Mouse (Mus musculus): ENCODE measurements around the gene B4galt7. TPM values are rescaled to one million over a fixed set of nuclear protein-coding genes. Genes with fewer than 3 reads are reported as not detected.
"Not testable (repeated sequence)": the region's sequence is repeated elsewhere in the genome, so short reads cannot be mapped to it uniquely, and the experiment has no call there.

B4galt7 gene
- total and polyA plus RNA-seq, 2 experiments from 2014 or later = 15.7 to 37.6 TPM

- 0 out of 2 replicates have a peak, but pooled peaks cover 4% of the 10 kb centered on the region for H3K9me3 ChIP-seq (replicated peaks; ENCODE audit: control insufficient read depth, low read length)
- no peak overlapping the region for H3K4me3 ChIP-seq (ENCODE audit: low read depth, low read length)
- WGBS = 84% methylated on average over 2 of the region's 2 CpGs
- H3K9ac ChIP-seq (replicated peaks; ENCODE audit: low read depth, low read length) = no peak overlapping the region
- peaks cover 12% of the 10 kb centered on the region for H3K4me1 ChIP-seq (ENCODE audit: control insufficient read depth, insufficient read depth)
- no peak for ATAC-seq (ENCODE audit: insufficient read depth, low read depth)
- no peaks in the 10 kb centered on the region for H3K36me3 ChIP-seq (replicated peaks; ENCODE audit: control insufficient read depth, insufficient read depth, low read length)
- H3K27me3 ChIP-seq (ENCODE audit: control insufficient read depth, insufficient read depth, low read length) = no peaks in the 10 kb centered on the region
- no peak for DNase-seq (ENCODE audit: low spot score)
- TF ChIP-seq CTCF (IDR thresholded peaks at IDR 0.05; ENCODE audit: low read depth) (no peak), EP300 (IDR thresholded peaks at IDR 0.05; ENCODE audit: low read depth) (no peak)
- H3K27ac ChIP-seq (ENCODE audit: low read depth) = no peak overlapping the region
- H3K4me2 ChIP-seq (ENCODE audit: low read depth, low read length) = no peak overlapping the region
These were observed 27.7 kb upstream of the B4galt7 start for GRCm38 (mm10) chr13:55571977-55572376.

GRCm38 (mm10) chr13:55573432-55573831 is 26.3 kb upstream of the B4galt7 start, which contains the start of gene Tmed9:
Gene Tmed9 (plus strand): TSS chr13:55573732.
- no peak within 1 kb of the TSS for H3K4me2 ChIP-seq (ENCODE audit: low read depth, low read length)
- no peaks in the 10 kb centered on the region for H3K27me3 ChIP-seq (ENCODE audit: control insufficient read depth, insufficient read depth, low read length)
- WGBS = 91% methylated on average over 2 of the region's 2 CpGs
- no peak within 1 kb of the TSS for H3K27ac ChIP-seq (ENCODE audit: low read depth)
- DNase-seq (ENCODE audit: low spot score) = no peak
- H3K36me3 ChIP-seq (replicated peaks; ENCODE audit: control insufficient read depth, insufficient read depth, low read length) = no peaks in the 10 kb centered on the region
- H3K4me1 ChIP-seq (ENCODE audit: control insufficient read depth, insufficient read depth) = peaks cover 12% of the 10 kb centered on the region
- no peak for ATAC-seq (ENCODE audit: insufficient read depth, low read depth)
- no peak within 1 kb of the TSS for H3K9ac ChIP-seq (replicated peaks; ENCODE audit: low read depth, low read length)
- TF ChIP-seq CTCF (IDR thresholded peaks at IDR 0.05; ENCODE audit: low read depth) (no peak), EP300 (IDR thresholded peaks at IDR 0.05; ENCODE audit: low read depth) (no peak)
- H3K4me3 ChIP-seq (ENCODE audit: low read depth, low read length) = no peak within 1 kb of the TSS
- 0 out of 2 replicates have a peak, but pooled peaks cover 4% of the 10 kb centered on the region for H3K9me3 ChIP-seq (replicated peaks; ENCODE audit: control insufficient read depth, low read length)

- TF ChIP-seq EP300 (IDR thresholded peaks at IDR 0.05; ENCODE audit: low read depth) = no peak
- no peak for TF ChIP-seq CTCF (IDR thresholded peaks at IDR 0.05; ENCODE audit: low read depth)
- Histone ChIP-seq H3K4me3 (ENCODE audit: low read depth, low read length) (no peak overlapping the region), H3K9ac (replicated peaks; ENCODE audit: low read depth, low read length) (no peak overlapping the region), H3K27ac (ENCODE audit: low read depth) (no peak overlapping the region), H3K9me3 (replicated peaks; ENCODE audit: control insufficient read depth, low read length) (0 out of 2 replicates have a peak, but pooled peaks cover 4% of the 10 kb centered on the region), H3K4me2 (ENCODE audit: low read depth, low read length) (no peak overlapping the region), H3K36me3 (replicated peaks; ENCODE audit: control insufficient read depth, insufficient read depth, low read length) (no peaks in the 10 kb centered on the region), H3K4me1 (ENCODE audit: control insufficient read depth, insufficient read depth) (peaks cover 9% of the 10 kb centered on the region), H3K27me3 (ENCODE audit: control insufficient read depth, insufficient read depth, low read length) (no peaks in the 10 kb centered on the region)
- ATAC-seq (ENCODE audit: insufficient read depth, low read depth) (no peak), DNase-seq (ENCODE audit: low spot score) (no peak)
- whole genome bisulfite sequencing = 73% methylated on average over 5 of the region's 5 CpGs
These were observed 25.4 kb upstream of the B4galt7 start for GRCm38 (mm10) chr13:55574321-55574720.

DNA sequence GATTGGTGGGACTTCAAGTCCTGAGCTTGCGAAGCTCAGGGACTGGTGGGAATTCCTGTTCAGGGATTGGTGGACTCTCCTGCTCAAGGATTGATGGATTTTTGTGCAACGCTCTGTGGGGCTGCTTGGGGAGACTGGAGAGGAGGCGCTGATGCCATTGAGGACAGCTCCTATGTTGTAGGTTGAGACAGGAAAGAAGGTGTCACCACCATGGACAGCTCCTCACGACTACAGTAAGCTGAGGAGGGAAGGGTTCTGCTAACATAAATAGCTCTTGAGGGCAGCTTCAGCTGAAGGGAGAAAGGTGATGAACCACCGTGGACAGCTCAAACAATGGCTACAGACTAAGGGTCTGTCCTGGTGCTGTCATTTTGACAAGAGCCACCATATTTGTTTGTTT is 23.8 kb upstream of the B4galt7 start:
- ATAC-seq (ENCODE audit: insufficient read depth, low read depth) = no peak
- Histone ChIP-seq H3K9ac (replicated peaks; ENCODE audit: low read depth, low read length) (no peak overlapping the region), H3K36me3 (replicated peaks; ENCODE audit: control insufficient read depth, insufficient read depth, low read length) (no peaks in the 10 kb centered on the region), H3K4me3 (ENCODE audit: low read depth, low read length) (no peak overlapping the region), H3K4me1 (ENCODE audit: control insufficient read depth, insufficient read depth) (no peaks in the 10 kb centered on the region), H3K9me3 (replicated peaks; ENCODE audit: control insufficient read depth, low read length) (0 out of 2 replicates have a peak, but pooled peaks cover 4% of the 10 kb centered on the region), H3K27ac (ENCODE audit: low read depth) (no peak overlapping the region), H3K27me3 (ENCODE audit: control insufficient read depth, insufficient read depth, low read length) (no peaks in the 10 kb centered on the region), H3K4me2 (ENCODE audit: low read depth, low read length) (no peak overlapping the region)
- no peak for DNase-seq (ENCODE audit: low spot score)
- 53% methylated on average over 5 of the region's 5 CpGs for WGBS
- TF ChIP-seq CTCF (IDR thresholded peaks at IDR 0.05; ENCODE audit: low read depth) = no peak
- no peak for TF ChIP-seq EP300 (IDR thresholded peaks at IDR 0.05; ENCODE audit: low read depth)

- not testable (repeated sequence) for H3K4me2 ChIP-seq (ENCODE audit: low read depth, low read length); ATAC-seq (ENCODE audit: insufficient read depth, low read depth); H3K9ac ChIP-seq (replicated peaks; ENCODE audit: low read depth, low read length); H3K4me1 ChIP-seq (ENCODE audit: control insufficient read depth, insufficient read depth); H3K9me3 ChIP-seq (replicated peaks; ENCODE audit: control insufficient read depth, low read length); H3K36me3 ChIP-seq (replicated peaks; ENCODE audit: control insufficient read depth, insufficient read depth, low read length); H3K27ac ChIP-seq (ENCODE audit: low read depth); H3K27me3 ChIP-seq (ENCODE audit: control insufficient read depth, insufficient read depth, low read length); H3K4me3 ChIP-seq (ENCODE audit: low read depth, low read length); DNase-seq (ENCODE audit: low spot score)
- WGBS = 83% methylated on average over 7 of the region's 7 CpGs
These were observed 22.8 kb upstream of the B4galt7 start for GRCm38 (mm10) chr13:55576872-55577271.

DNA sequence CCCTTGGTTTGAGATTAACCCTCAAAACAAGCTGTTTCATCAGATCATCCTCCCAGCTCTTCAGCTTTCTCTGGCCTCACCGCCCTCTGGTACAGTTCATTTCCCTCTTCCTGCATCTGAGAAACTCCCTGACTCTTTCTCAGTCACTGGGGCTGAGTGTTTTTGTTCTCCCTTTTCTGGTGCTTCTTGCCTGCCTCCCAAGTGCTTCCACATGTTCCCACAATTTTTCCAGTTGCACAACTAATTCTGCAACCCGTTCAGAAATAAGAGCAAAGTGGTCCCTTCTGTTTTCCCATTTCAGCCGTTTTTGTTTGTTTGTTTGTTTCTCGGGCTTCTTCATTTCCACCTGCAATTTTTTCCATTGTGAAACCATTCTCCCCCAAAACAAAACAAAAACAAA is 21.6 kb upstream of the B4galt7 start:
- Histone ChIP-seq H3K4me2 (ENCODE audit: low read depth, low read length) (no peak overlapping the region), H3K36me3 (replicated peaks; ENCODE audit: control insufficient read depth, insufficient read depth, low read length) (no peaks in the 10 kb centered on the region), H3K9me3 (replicated peaks; ENCODE audit: control insufficient read depth, low read length) (0 out of 2 replicates have a peak, but pooled peaks cover 4% of the 10 kb centered on the region), H3K27ac (ENCODE audit: low read depth) (no peak overlapping the region), H3K27me3 (ENCODE audit: control insufficient read depth, insufficient read depth, low read length) (no peaks in the 10 kb centered on the region), H3K4me1 (ENCODE audit: control insufficient read depth, insufficient read depth) (no peaks in the 10 kb centered on the region), H3K4me3 (ENCODE audit: low read depth, low read length) (no peak overlapping the region), H3K9ac (replicated peaks; ENCODE audit: low read depth, low read length) (no peak overlapping the region)
- DNase-seq (ENCODE audit: low spot score) (no peak), ATAC-seq (ENCODE audit: insufficient read depth, low read depth) (no peak)
- TF ChIP-seq CTCF (IDR thresholded peaks at IDR 0.05; ENCODE audit: low read depth) (no peak), EP300 (IDR thresholded peaks at IDR 0.05; ENCODE audit: low read depth) (no peak)
- 65% methylated on average over 4 of the region's 4 CpGs for WGBS

All from heart, postnatal 0 days (tissue).